Mouse (Mus musculus): ENCODE measurements around the gene Atg7. TPM values are rescaled to one million over a fixed set of nuclear protein-coding genes. Genes with fewer than 3 reads are reported as not detected.

The Atg7 gene
- polyA plus RNA-seq, 1 experiment: 14.7 TPM

- no peak overlapping the region for H3K4me3 ChIP-seq (ENCODE audit: insufficient read depth, poor library complexity, severe bottlenecking)
Measured at GRCm38 (mm10) chr6:114690661-114691060, 47.8 kb downstream of the Atg7 start.

GRCm38 (mm10) chr6:114691530-114691929 is 48.6 kb downstream of the Atg7 start:
- no peaks in the 10 kb centered on the region for H3K36me3 ChIP-seq (ENCODE audit: control insufficient read depth, insufficient read depth)
- no peaks in the 10 kb centered on the region for H3K79me2 ChIP-seq (ENCODE audit: control insufficient read depth, insufficient read depth)
- no peak for TF ChIP-seq MYOD1 (IDR thresholded peaks at IDR 0.05; ENCODE audit: control insufficient read depth, insufficient read length, low read depth)
- no peak for TF ChIP-seq FOSL1 (IDR thresholded peaks at IDR 0.05; ENCODE audit: insufficient read depth, low read length, poor library complexity, severe bottlenecking)
- no peak for TF ChIP-seq CTCF (IDR thresholded peaks at IDR 0.05; ENCODE audit: control insufficient read depth, insufficient read depth, insufficient read length)
- TF ChIP-seq CEBPB (IDR thresholded peaks at IDR 0.05; ENCODE audit: low read depth): no peak
- no peak for TF ChIP-seq MAX (IDR thresholded peaks at IDR 0.05)
- TF ChIP-seq MYOG (IDR thresholded peaks at IDR 0.05; ENCODE audit: control insufficient read depth, extremely low read depth, insufficient read length): no peak
- TF ChIP-seq USF1 (IDR thresholded peaks at IDR 0.05; ENCODE audit: low read depth): no peak

More at GRCm38 (mm10) chr6:114690661-114691060, 47.8 kb downstream of the Atg7 start:
- Histone ChIP-seq H3K79me2 (ENCODE audit: control insufficient read depth, insufficient read depth) (no peaks in the 10 kb centered on the region), H3ac (ENCODE audit: control insufficient read depth, insufficient read length, low read depth) (no peak overlapping the region), H3K36me3 (ENCODE audit: control insufficient read depth, insufficient read depth) (no peaks in the 10 kb centered on the region), H3K27me3 (ENCODE audit: control insufficient read depth, insufficient read depth, insufficient read length) (no peaks in the 10 kb centered on the region), H3K79me3 (ENCODE audit: low read depth) (no peaks in the 10 kb centered on the region)
- TF ChIP-seq MAX (IDR thresholded peaks at IDR 0.05): no peak
- no peak for TF ChIP-seq CEBPB (IDR thresholded peaks at IDR 0.05; ENCODE audit: low read depth)
- no peak for TF ChIP-seq MYOD1 (IDR thresholded peaks at IDR 0.05; ENCODE audit: control insufficient read depth, insufficient read length, low read depth)
- TF ChIP-seq FOSL1 (IDR thresholded peaks at IDR 0.05; ENCODE audit: insufficient read depth, low read length, poor library complexity, severe bottlenecking): no peak
- TF ChIP-seq MYOG (IDR thresholded peaks at IDR 0.05; ENCODE audit: control insufficient read depth, extremely low read depth, insufficient read length): no peak

GRCm38 (mm10) chr6:114692691-114693090 is 49.8 kb downstream of the Atg7 start:
- no peaks in the 10 kb centered on the region for H3K79me2 ChIP-seq (ENCODE audit: control insufficient read depth, insufficient read depth)
- no peaks in the 10 kb centered on the region for H3K36me3 ChIP-seq (ENCODE audit: control insufficient read depth, insufficient read depth)
- H3K27me3 ChIP-seq (ENCODE audit: control insufficient read depth, insufficient read depth, insufficient read length): no peaks in the 10 kb centered on the region
- no peak overlapping the region for H3ac ChIP-seq (ENCODE audit: control insufficient read depth, insufficient read length, low read depth)
- TF ChIP-seq MAX (IDR thresholded peaks at IDR 0.05) (no peak), FOSL1 (IDR thresholded peaks at IDR 0.05; ENCODE audit: insufficient read depth, low read length, poor library complexity, severe bottlenecking) (no peak), CTCF (IDR thresholded peaks at IDR 0.05; ENCODE audit: control insufficient read depth, insufficient read depth, insufficient read length) (no peak), MYOD1 (IDR thresholded peaks at IDR 0.05; ENCODE audit: control insufficient read depth, insufficient read length, low read depth) (no peak), USF1 (IDR thresholded peaks at IDR 0.05; ENCODE audit: low read depth) (no peak), MYOG (IDR thresholded peaks at IDR 0.05; ENCODE audit: control insufficient read depth, extremely low read depth, insufficient read length) (no peak), CEBPB (IDR thresholded peaks at IDR 0.05; ENCODE audit: low read depth) (no peak)
- no peak overlapping the region for H3K4me3 ChIP-seq (ENCODE audit: insufficient read depth, poor library complexity, severe bottlenecking)
- no peaks in the 10 kb centered on the region for H3K79me3 ChIP-seq (ENCODE audit: low read depth)

More at GRCm38 (mm10) chr6:114691530-114691929, 48.6 kb downstream of the Atg7 start:
- H3K79me3 ChIP-seq (ENCODE audit: low read depth): no peaks in the 10 kb centered on the region
- no peak overlapping the region for H3K4me3 ChIP-seq (ENCODE audit: insufficient read depth, poor library complexity, severe bottlenecking)
- H3ac ChIP-seq (ENCODE audit: control insufficient read depth, insufficient read length, low read depth): no peak overlapping the region
- H3K27me3 ChIP-seq (ENCODE audit: control insufficient read depth, insufficient read depth, insufficient read length): no peaks in the 10 kb centered on the region

- no peak for TF ChIP-seq FOSL1 (IDR thresholded peaks at IDR 0.05; ENCODE audit: insufficient read depth, low read length, poor library complexity, severe bottlenecking)
- no peak for TF ChIP-seq MYOG (IDR thresholded peaks at IDR 0.05; ENCODE audit: control insufficient read depth, extremely low read depth, insufficient read length)
- TF ChIP-seq CTCF (IDR thresholded peaks at IDR 0.05; ENCODE audit: control insufficient read depth, insufficient read depth, insufficient read length): peak; percentile 20
- TF ChIP-seq USF1 (IDR thresholded peaks at IDR 0.05; ENCODE audit: low read depth): no peak
- TF ChIP-seq CEBPB (IDR thresholded peaks at IDR 0.05; ENCODE audit: low read depth): no peak
- H3ac ChIP-seq (ENCODE audit: control insufficient read depth, insufficient read length, low read depth): no peak overlapping the region
- H3K36me3 ChIP-seq (ENCODE audit: control insufficient read depth, insufficient read depth): peaks cover 6% of the 10 kb centered on the region
- H3K27me3 ChIP-seq (ENCODE audit: control insufficient read depth, insufficient read depth, insufficient read length): no peaks in the 10 kb centered on the region
- no peaks in the 10 kb centered on the region for H3K79me3 ChIP-seq (ENCODE audit: low read depth)
- H3K4me3 ChIP-seq (ENCODE audit: insufficient read depth, poor library complexity, severe bottlenecking): no peak overlapping the region
- H3K79me2 ChIP-seq (ENCODE audit: control insufficient read depth, insufficient read depth): no peaks in the 10 kb centered on the region
Measured at GRCm38 (mm10) chr6:114697646-114698490, 55.0 kb downstream of the Atg7 start.

- Histone ChIP-seq H3K27me3 (ENCODE audit: control insufficient read depth, insufficient read depth, insufficient read length) (no peaks in the 10 kb centered on the region), H3K4me3 (ENCODE audit: insufficient read depth, poor library complexity, severe bottlenecking) (no peak overlapping the region), H3K79me2 (ENCODE audit: control insufficient read depth, insufficient read depth) (no peaks in the 10 kb centered on the region), H3K79me3 (ENCODE audit: low read depth) (no peaks in the 10 kb centered on the region), H3ac (ENCODE audit: control insufficient read depth, insufficient read length, low read depth) (no peak overlapping the region), H3K36me3 (ENCODE audit: control insufficient read depth, insufficient read depth) (peaks cover 6% of the 10 kb centered on the region)
- peak; percentile 3 for TF ChIP-seq USF1 (IDR thresholded peaks at IDR 0.05; ENCODE audit: low read depth)
- TF ChIP-seq CEBPB (IDR thresholded peaks at IDR 0.05; ENCODE audit: low read depth): no peak
Measured at GRCm38 (mm10) chr6:114698578-114698977, 55.7 kb downstream of the Atg7 start.

- H3K79me2 ChIP-seq (ENCODE audit: control insufficient read depth, insufficient read depth): no peaks in the 10 kb centered on the region
- H3ac ChIP-seq (ENCODE audit: control insufficient read depth, insufficient read length, low read depth): no peak overlapping the region
- H3K27me3 ChIP-seq (ENCODE audit: control insufficient read depth, insufficient read depth, insufficient read length): no peaks in the 10 kb centered on the region
Measured at GRCm38 (mm10) chr6:114700704-114701103, 57.8 kb downstream of the Atg7 start.

More at GRCm38 (mm10) chr6:114700704-114701103, 57.8 kb downstream of the Atg7 start:
- H3K79me3 ChIP-seq (ENCODE audit: low read depth): no peaks in the 10 kb centered on the region
- TF ChIP-seq MYOD1 (IDR thresholded peaks at IDR 0.05; ENCODE audit: control insufficient read depth, insufficient read length, low read depth) (no peak), CEBPB (IDR thresholded peaks at IDR 0.05; ENCODE audit: low read depth) (no peak), FOSL1 (IDR thresholded peaks at IDR 0.05; ENCODE audit: insufficient read depth, low read length, poor library complexity, severe bottlenecking) (no peak), MYOG (IDR thresholded peaks at IDR 0.05; ENCODE audit: control insufficient read depth, extremely low read depth, insufficient read length) (no peak), USF1 (IDR thresholded peaks at IDR 0.05; ENCODE audit: low read depth) (no peak), MAX (IDR thresholded peaks at IDR 0.05) (no peak), CTCF (IDR thresholded peaks at IDR 0.05; ENCODE audit: control insufficient read depth, insufficient read depth, insufficient read length) (no peak)
- no peak overlapping the region for H3K4me3 ChIP-seq (ENCODE audit: insufficient read depth, poor library complexity, severe bottlenecking)
- peaks cover 6% of the 10 kb centered on the region for H3K36me3 ChIP-seq (ENCODE audit: control insufficient read depth, insufficient read depth)

All from C2C12 (cell line).